Mouse (Mus musculus) spleen, postnatal 14 days (tissue): ENCODE results near the gene Abhd8.
A peak's percentile ranks its signal among the peaks of the same experiment; 100 is the strongest.

ENCODE experiments used
- DNase-seq, 2 experiments: peaks; one replicate each; pipeline ENCODE4 v3.0.0; 2021 to 2022; ENCODE audit warnings: low spot score in 2 of 2

The Abhd8 gene

GRCm38 (mm10) chr8:71463188-71464033 is at the start of gene Abhd8:
Abhd8 (minus strand) TSS chr8:71463655.
- DNase-seq, result peak; percentile 95 to 96

GRCm38 (mm10) chr8:71511644-71512043 is 48.2 kb upstream of the Abhd8 start, which contains the start of gene Plvap:
Plvap (minus strand) TSS chr8:71511752.
- DNase-seq, result no peak

- DNase-seq, result no peak
Measured at GRCm38 (mm10) chr8:71509316-71509715, 45.9 kb upstream of the Abhd8 start.

GRCm38 (mm10) chr8:71507589-71508104 is 44.2 kb upstream of the Abhd8 start:
- no peak for DNase-seq

- DNase-seq, result no peak
Measured at GRCm38 (mm10) chr8:71505979-71506378, 42.5 kb upstream of the Abhd8 start.

GRCm38 (mm10) chr8:71505326-71505725 is 41.9 kb upstream of the Abhd8 start:
- DNase-seq, result no peak

GRCm38 (mm10) chr8:71504349-71504748 is 40.9 kb upstream of the Abhd8 start:
- no peak for DNase-seq

GRCm38 (mm10) chr8:71498816-71499690 is 35.6 kb upstream of the Abhd8 start:
- no peak for DNase-seq

GRCm38 (mm10) chr8:71497881-71498501 is 34.5 kb upstream of the Abhd8 start:
- no peak for DNase-seq

GRCm38 (mm10) chr8:71497077-71497645 is 33.7 kb upstream of the Abhd8 start:
- no peak for DNase-seq

GRCm38 (mm10) chr8:71496481-71496880 is 33.0 kb upstream of the Abhd8 start:
- no peak for DNase-seq

- DNase-seq, result no peak
Measured at GRCm38 (mm10) chr8:71495811-71496210, 32.4 kb upstream of the Abhd8 start.

GRCm38 (mm10) chr8:71495039-71495438 is 31.6 kb upstream of the Abhd8 start:
- DNase-seq, result peak; percentile 61 to 79

GRCm38 (mm10) chr8:71488454-71488853 is 25.0 kb upstream of the Abhd8 start:
- DNase-seq, result peak; percentile 79 to 86

- DNase-seq, result peak; percentile 62 to 66
Measured at GRCm38 (mm10) chr8:71487691-71488445, 24.4 kb upstream of the Abhd8 start, which contains the start of gene Gtpbp3. Gtpbp3 (plus strand) TSS chr8:71488103.

GRCm38 (mm10) chr8:71486136-71486529 is 22.7 kb upstream of the Abhd8 start:
- DNase-seq, result no peak

GRCm38 (mm10) chr8:71485142-71486135 is 22.0 kb upstream of the Abhd8 start, which contains the start of gene Ano8:
Ano8 (minus strand) TSS chr8:71485963.
- peak; percentile 64 to 68 for DNase-seq

GRCm38 (mm10) chr8:71484736-71485135 is 21.3 kb upstream of the Abhd8 start:
- no peak for DNase-seq

- DNase-seq, result no peak
Measured at GRCm38 (mm10) chr8:71483932-71484331, 20.5 kb upstream of the Abhd8 start.
